Mouse (Mus musculus): Measurements from ENCODE around the gene AA792892.
"Not testable (repeated sequence)": the region's sequence is repeated elsewhere in the genome, so short reads cannot be mapped to it uniquely, and the experiment has no call there.

AA792892 gene

DNA sequence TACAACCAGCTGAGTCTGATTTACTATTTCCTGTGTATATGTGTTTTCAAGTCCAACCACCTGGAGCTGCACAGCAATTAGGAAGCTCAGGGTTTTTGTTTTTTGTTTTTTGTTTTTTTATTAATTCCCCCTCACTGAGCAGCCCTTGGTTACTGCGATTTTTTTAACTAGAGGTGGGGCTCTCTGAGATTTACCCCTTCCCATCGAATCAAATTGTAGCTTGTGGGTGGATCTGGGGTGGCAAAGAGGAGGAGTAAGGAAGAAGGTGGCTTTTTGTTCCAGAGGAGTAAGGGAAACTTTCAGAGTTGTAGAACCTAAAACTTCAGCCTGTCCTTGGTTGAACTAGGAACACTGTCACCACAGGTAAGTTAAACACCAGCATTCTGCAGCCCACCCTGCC lies at the start of gene AA792892:
Gene AA792892 (plus strand): TSS at position 301 of the 400 bp plus-strand sequence.
- DNase-seq (ENCODE audit: low spot score): not testable (repeated sequence)

DNA sequence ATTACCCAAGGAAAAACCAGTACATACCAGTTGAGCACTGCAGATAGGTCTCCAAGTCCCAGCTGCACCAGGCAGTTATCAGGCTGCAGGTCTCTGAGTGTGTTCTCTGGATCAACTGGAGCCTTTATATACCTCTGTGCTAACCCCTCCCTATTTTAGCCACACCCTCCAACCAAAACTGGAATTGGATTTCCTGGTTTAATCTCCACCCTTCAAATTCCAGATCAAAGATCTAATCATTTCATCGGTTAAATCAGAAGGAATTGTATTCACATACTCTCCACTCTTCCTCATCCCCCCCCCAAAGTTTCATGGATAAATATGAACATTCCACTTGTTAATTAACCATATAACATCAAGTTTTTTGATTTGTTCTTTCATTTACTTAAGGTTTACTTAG lies 32.9 kb upstream of the AA792892 start, which contains the start of gene A430089I19Rik:
Gene A430089I19Rik (minus strand): TSS at position 101 of the 400 bp plus-strand sequence.
- DNase-seq (ENCODE audit: low spot score): not testable (repeated sequence)

DNA sequence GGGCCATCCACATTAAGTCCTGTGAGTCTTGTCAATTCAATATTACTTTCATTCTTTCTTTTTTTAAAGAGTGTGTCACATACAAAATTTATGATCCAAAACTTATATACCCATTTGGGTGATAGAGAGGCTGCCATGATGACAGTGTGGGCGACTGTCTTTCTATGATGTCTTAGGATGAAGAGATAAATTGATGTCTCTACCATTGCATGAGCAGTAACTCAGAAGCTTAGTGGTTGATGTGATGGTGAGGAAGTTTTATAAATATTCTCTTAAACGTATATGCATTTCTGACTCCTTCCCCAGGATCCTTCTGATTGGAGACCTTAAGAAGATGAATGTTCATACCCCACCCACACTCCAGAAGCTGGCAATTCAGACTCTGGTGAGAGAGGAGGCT lies 25.4 kb upstream of the AA792892 start, which contains the start of gene Gm6502:
Gene Gm6502 (plus strand): TSS at position 301 of the 400 bp plus-strand sequence.
- DNase-seq (ENCODE audit: low spot score): not testable (repeated sequence)
